Mouse (Mus musculus): ENCODE data around the gene Dgkz. TPM values are rescaled to one million over a fixed set of nuclear protein-coding genes. Genes with fewer than 3 reads are reported as not detected.

Gene Dgkz
- total RNA-seq, 1 experiment from 2014 or later = 117 TPM

DNA sequence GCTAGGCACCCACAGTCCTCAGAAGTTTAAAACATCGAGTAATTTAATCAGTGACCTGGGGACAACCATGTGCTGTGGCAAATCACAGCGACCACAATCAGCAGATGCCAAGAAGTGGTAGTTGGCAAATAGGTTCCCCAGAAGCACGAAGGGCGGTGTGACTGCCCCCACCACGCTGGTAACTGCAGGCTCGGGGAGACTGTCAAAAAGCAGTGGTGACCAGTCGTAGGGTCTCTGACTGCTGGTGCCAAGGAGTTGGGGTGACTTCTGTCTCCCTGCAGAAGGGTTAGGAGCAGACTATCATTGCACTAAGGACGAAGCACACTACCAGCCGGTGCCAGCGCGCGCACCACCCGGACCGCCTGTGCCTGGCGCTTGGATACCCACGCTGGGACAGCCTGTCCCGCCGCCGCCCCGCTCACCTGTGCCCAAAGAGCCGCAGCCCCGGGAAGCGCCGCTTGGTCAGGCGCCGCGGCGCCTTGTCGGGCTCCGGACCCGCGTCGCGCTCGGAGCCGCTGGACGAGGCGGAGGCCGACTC, 12.7 kb downstream of the Dgkz start:
- no peak for ATAC-seq (replicated peaks; ENCODE audit: low read depth, poor library complexity, severe bottlenecking)

DNA sequence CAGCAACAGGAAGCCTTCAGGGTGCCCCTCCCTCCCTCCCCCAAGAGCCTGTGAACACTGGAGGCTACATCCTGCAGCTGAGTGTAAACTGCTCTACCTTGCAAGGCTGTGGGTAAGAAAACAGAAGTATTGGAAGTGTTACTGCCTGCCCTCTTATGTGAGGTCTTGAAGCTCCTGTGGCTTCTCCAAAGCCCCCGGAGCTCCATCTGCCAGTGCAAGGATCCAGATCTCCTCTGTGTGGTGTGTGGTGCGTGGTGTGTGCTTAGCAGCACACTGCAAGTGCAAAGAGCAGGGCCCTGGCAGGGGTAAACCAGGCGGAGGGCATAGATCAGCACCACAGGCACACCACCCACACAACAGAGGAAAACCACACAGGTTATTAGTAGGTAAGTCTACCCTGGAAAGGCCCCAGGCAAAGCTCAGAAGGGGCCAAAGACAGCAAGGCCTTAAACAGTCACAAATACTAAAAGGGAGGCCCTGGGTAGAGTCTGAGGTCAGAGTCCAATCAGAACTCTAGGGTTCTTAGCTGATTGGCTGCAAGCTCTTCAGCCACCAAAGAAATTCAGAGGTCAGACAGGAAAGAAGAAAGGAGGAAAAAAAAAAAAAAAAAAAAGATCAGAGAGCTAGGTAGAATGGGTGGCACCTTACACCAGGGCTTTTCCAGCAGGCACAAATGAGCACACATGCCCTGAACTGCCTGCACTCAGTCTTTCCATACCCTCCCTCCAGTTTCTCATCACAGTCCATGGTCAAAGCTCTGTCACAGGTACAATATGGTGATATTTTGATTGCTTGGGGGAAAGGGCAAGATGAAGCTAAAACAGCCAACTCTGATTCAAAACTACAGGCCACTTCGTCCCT, 13.5 kb downstream of the Dgkz start:
- ATAC-seq (replicated peaks; ENCODE audit: low read depth, poor library complexity, severe bottlenecking) = no peak

DNA sequence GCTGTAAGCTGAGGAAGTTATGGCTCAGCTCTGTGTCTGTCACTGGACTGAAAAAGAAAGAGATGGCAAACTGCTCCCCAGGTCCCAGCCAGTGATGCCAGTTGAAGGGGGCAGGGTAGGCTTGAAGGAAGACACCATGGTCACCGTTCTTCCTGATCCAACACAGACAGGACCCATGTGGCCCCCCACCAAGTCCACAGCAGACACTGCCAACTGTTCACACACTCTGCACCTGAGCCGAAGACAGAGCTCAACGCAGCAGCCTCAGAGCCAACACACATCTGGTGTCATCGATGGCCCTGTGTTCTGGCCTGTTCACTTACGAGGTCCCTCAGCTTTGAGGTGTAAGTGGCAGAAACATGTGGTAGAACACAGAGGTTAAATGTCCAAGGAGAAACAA, 15.2 kb downstream of the Dgkz start:
- ATAC-seq (replicated peaks; ENCODE audit: low read depth, poor library complexity, severe bottlenecking) = no peak

DNA sequence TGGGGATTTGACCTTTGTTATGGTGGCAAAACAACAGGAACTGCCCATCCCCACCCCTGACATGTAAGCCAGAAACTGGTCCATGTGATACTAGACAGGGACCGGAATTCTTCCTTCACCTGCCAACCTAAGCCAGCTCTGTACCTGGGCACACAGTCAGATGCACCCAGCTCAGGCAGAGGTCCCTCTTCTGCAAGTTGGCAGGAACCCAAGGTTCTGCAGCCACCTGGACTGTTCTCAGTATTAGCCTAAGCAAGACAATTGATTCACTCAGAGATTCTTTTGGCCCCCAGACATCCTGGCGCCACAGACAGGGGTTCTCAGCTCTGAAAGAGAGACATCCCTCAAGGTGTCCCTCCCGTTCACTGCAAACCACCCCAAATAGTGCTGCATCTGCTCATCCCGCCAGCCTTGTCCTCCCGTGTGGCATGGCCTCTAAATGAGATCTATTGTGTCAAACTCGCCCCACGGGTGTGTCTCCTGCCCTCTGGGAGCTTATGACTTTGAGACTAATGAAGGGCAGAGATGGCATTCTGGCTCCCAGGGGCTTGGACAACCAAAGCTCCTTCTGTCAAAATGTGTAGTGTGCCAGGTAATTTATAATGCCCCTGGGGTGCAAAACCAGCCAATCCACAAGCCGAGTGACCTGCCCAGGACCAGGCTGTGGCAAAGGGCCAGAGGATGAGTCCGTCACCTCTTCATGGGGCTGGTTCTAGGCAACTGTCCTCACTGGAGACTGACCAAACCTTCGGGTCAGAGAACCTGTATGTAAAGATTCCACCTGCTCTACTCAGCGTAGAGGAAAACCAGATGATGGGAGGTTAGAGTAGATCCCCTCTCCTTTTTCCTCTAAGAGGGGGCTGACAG, 15.9 kb downstream of the Dgkz start:
- ATAC-seq (replicated peaks; ENCODE audit: low read depth, poor library complexity, severe bottlenecking) = no peak

DNA sequence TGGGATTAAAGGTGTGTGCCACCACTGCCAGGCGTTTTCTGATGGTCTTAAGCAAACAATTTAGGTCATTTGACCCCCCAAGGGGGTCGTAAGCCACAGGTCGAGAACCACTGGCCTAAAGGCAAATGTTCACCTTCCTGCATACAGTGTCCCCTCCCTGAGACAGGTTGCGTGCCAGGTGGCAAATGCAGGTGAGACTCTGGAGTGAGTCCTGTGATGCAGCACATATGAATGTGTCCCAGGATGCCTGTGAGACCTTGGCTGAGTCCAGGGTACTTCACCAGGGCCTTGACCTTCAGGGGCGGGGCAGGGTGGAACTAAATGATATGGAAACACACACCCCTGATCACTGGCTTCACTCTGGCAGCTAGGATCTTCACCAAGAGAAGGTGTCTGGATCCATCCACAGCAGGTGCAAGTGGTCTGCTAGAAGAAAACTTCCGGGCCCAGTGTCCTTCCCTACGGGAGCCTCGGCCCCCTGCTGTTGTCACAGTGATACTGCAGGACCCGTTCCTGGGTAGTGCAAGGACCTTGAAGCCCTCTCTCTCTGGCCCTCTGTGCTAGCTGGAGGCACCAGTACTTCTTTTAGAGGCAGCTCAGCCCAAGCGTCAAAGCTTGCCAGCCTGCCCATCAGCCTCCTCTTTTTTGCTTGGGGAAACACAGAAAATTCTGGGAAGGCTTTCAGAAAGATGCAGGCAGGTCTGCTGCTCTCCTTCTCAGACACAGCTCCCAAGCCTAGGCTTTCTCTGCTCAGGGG, 16.8 kb downstream of the Dgkz start:
- ATAC-seq (replicated peaks; ENCODE audit: low read depth, poor library complexity, severe bottlenecking) = peak; percentile 40; the same call in 1 of the 2 replicates

DNA sequence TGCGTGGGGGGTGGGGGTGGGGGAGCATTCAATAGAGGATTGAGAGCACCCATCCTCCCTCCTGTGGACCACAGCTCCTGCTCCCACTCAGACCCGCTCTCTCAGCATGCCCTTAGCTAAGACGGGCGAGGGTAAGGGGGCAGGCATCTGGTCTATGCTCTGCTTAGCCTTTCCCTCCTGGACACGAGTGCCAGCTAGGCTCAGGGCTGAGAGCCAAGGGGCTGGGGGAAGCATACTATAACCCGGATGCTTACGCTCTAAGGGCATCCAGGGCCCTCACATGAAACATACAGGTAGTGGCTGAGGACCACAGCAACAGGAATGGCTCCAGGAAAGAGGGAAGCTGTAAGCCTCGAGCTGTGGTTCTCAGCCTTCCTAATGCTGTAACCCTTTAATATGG, 17.6 kb downstream of the Dgkz start:
- no peak for ATAC-seq (replicated peaks; ENCODE audit: low read depth, poor library complexity, severe bottlenecking)

DNA sequence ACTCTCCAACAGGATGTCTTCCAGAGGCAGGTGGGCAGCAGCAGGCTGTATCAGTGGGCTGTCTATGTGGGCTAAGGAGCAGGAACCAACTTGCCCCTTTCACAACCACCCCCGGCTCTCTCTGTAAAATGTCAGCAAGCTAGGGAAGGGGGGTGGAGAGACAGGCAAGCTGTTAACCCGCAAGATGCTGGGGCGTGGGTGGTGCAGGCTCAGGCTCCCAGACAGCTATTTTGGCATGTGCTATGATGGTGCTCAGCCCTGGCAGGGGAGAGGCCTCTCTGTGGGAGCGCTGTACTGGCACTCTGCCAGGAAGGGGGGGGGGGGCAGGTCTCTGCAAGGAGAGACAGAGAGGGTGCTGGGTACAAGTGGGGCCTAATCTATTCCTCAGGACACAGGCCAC, 18.6 kb downstream of the Dgkz start:
- peak; percentile 51 for ATAC-seq (replicated peaks; ENCODE audit: low read depth, poor library complexity, severe bottlenecking)

DNA sequence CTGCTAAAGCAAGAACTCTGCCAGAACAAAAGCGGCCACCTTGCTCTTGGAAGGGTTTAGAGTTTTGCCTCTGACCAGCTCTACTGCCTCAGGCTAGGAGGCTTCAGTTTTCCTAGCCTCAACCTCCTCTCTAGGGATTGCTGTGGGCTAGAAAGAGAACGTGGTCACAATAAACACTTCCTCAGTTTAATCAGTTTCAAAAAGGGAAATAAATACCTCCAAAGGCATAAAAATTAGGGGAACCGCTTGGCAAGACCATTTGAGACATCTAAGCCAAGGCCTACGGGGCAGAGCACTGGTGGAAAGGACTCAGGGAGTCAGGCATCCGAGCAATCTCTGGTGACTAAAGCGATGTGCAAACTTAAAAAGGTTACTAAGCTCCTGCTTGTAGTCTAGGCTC, 19.8 kb downstream of the Dgkz start:
- ATAC-seq (replicated peaks; ENCODE audit: low read depth, poor library complexity, severe bottlenecking) = 0 out of 2 replicates have a peak, but pooled peaks have one; percentile 13

DNA sequence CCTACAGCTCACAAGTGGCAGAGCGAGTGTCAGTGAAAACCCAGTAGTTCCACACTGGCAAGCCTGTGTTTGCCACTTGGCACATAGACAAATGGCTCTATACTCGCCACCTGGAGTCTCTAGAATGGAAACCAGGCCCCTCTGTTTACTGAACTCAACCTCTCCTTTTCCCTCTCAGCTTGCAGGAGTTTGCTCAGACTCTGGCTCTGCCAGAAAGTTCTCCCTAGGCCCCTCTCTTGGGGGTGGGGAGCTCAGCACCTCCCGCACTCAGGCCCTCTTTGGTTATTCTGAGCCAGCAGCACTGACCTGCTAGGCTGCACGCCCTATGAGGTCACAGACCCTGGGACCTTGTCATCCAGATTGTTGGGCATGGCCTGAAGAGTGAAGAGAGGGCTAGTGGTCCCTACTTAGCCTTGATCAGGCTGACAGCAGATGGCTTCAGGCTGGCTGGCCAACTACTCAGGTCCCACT, 20.5 kb downstream of the Dgkz start:
- ATAC-seq (replicated peaks; ENCODE audit: low read depth, poor library complexity, severe bottlenecking) = no peak

DNA sequence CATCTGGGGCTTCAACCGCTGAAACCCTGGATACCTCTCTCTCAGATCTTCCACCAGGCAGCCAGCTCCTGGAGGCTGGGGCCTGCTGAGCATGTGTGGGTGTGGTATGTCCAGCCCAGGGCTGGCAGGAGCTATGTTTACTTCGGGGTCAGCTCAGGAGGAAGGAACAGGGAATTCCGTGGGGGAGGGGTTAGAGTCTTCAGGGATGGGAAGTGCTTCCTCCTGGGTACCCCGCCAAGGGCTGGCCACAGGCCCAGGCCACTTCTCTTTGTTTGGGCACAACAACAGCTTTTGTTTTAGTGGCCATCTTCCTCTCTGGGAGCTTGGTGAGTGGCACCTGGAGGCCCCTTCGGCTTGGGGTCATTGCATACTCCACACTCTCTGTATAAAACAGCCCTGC, 21.8 kb downstream of the Dgkz start:
- ATAC-seq (replicated peaks; ENCODE audit: low read depth, poor library complexity, severe bottlenecking) = no peak

DNA sequence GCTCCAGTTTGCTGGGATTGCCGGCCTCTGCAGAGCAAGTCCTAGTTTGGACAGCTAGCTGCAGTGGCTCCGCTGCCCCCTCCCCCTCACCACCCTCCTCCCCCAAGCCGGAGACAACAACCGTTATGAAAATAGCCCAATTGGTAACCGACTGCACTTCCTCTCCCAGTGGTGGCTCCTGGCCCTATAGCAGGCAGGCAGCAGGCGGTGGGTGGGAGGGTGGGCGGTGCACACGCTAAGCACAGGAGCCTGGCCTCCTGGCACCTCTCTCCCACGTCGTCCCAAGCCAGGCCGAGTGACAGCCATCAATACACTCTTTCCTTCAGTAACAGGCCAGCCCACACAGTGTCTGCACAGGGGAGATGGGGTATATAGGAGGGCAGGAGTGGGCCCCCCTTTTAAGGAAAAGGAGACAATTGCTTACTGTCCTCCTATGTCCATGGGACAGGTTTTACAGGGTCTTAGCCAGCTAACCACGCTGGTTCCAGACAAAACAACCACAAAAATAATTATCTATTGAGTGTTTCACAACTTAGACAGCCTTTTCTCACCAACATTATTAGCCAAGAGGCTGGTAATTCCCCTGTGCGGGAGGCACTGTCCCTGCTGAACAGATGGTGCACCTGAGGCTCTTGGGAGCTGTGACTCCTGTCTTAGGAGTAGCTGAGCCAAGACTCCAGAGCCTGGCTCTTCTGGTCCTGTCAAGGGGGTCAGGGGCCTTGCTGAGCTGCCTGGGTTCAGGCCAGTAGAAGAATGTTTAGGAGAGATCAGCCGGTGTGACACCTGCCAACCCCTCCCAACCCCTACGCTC, 25.2 kb downstream of the Dgkz start:
- ATAC-seq (replicated peaks; ENCODE audit: low read depth, poor library complexity, severe bottlenecking) = peak; percentile 64

DNA sequence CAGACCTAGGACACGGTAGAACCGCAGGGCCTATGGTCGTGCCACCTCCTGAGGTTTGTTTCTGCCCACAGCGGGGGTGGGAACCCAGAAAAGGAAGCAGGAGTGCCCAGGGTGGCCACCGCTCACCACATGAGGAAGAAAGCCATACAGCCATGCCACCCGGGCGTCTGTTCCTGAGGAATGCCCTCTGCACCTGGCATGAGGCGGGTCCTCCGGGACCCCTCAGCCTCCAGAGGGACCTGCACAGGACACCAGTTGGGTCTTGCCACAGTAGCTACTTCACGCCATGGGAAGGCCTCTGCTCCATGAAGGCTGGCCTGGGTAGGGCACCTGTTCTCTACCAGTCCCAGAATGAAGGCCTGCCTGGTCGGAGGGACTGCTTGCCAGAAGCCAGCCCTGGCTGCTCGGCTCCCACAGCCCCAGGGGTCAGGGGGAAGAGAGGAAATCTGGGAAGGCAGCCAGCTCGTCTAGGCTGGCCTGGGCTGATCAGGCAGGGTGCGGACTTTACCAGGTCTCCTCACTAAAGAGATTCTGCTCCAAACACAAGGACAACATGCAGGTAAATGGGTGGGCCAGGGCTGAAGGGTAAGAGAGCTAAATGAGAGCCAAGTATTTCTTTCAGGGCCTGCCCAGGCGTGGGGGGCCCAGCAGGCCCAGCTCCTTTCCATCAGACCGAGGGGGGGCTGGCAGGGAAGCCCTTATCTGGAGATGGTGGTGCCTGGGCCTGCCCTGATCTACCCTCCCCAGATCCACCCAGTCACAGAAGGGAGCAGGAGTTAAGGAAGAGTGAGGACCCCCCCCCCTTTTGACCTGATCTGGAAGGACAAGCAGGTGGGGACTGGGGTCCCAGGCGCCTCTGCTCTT, 26.0 kb downstream of the Dgkz start:
- peak; percentile 28 for ATAC-seq (replicated peaks; ENCODE audit: low read depth, poor library complexity, severe bottlenecking)

DNA sequence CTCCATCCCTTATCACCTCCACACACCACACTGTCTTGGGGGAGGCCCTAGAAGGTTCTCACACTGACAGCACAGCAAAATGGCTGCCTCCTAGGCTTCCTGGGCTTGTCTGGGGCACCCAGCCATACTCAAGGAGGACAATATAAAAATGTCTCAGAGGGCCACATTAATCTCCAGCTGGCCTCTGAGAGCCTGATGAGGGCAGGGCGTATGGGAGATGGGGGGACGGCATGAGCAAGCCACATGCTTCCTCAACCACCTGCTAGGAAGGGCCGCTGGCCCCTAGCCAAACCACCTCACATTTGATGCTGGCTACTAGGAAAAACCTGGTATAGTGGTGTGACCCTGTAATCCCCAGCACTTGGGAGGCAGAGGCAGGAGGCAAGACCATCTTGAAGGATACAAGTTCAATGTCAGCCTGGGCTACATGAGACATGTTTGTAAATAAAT, 26.8 kb downstream of the Dgkz start:
- 0 out of 2 replicates have a peak, but pooled peaks have one; percentile 1 for ATAC-seq (replicated peaks; ENCODE audit: low read depth, poor library complexity, severe bottlenecking)

DNA sequence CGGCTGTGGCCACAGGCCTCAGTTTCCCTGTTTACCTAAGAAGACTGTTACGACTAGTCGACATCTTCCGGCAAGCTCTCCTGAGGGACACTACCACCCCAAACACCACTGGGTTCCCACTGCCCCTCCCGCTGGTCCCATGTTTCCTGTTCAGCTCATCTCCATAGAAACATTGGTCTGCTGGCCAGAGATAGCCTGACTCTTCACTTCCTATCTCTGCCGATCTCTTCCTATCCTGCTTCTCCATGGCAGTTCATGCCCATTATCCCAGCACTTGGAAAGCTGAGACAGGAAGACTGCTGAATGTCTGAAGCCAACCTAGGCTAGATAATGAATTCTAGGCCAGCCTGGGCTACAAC, 27.5 kb downstream of the Dgkz start:
- ATAC-seq (replicated peaks; ENCODE audit: low read depth, poor library complexity, severe bottlenecking) = peak; percentile 11

DNA sequence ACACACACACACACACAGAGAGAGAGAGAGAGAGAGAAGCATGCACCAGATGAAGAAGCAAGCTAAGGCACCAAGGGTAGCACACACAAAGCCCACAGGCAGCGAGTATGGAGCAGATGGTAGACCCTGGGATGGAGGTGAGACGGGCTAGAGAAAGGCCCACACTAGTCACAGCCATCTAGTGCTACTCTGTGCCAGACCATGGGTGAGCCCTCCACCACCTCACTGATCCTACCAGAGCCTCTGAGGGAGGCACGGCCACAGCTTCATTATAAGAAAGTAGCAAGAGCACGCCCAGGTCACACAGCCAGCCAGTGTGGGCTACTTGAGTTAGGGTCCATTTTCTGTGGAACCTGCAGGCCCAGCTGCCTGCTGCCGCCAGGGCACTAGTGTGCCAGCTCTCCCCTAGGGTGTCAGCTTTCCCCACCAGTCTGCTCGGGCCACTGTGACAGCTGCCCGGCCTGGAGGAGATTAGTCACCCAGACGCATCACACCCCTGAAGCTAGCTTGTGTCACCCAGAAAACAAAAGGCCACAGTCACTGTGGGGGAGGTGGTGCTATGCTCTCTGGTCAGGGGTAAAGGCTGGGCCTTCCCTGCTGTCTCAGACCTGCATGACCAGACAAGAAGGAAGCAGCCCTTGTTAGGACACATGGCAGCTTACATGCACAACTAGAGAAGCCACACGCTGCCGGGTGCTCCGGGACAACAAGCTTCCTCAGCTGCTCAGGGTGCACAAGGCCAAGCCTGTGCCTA, 28.1 kb downstream of the Dgkz start:
- peak; percentile 17 for ATAC-seq (replicated peaks; ENCODE audit: low read depth, poor library complexity, severe bottlenecking)

DNA sequence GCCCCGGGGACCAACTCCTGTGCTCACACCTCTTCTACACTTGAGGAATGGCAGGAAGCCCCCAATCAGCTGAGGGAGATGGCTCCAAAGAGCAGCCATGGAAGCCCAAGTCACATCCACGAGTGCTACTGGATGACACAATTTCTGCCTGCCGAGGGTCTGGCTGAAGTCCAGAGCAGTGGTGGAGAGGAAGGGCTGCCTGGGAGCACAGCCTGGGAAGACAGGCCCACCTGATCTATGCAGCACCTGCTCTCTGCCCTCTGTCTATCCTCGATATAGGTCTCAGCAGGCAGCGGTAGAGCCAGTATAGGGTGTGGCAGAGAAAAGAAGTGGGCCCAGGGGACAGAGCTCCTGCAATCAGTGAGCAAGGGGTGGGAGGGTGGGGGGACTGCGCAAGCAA, 28.8 kb downstream of the Dgkz start:
- ATAC-seq (replicated peaks; ENCODE audit: low read depth, poor library complexity, severe bottlenecking) = no peak

DNA sequence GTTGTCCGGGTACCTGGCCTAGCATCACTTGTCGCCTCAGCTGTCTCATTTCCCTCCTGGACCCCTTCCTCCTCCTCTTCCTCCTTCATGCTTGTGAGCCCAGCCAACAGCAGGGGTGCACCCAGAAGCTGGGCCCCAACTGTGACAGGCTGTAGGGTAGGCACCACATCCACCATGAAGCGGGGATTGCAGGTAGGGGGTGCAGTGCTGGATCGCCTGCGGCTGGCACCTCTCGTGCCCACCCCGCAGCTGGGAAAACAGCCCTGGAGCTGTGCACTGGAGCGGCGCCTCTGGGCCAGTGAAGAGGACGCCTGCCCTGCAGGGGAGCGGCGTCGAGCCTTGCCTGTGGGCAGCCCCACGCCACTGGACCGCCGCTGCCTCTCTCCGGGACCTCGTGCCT, 30.2 kb downstream of the Dgkz start, which contains the start of gene Gm9821:
TSS of gene Gm9821 (plus strand) at position 221 of the 400 bp plus-strand sequence.
- no peak for ATAC-seq (replicated peaks; ENCODE audit: low read depth, poor library complexity, severe bottlenecking)

Measured in common myeloid progenitor, adult 5-6 weeks (primary cell).